Mouse (Mus musculus): ENCODE data around the gene L3mbtl2.

DNA sequence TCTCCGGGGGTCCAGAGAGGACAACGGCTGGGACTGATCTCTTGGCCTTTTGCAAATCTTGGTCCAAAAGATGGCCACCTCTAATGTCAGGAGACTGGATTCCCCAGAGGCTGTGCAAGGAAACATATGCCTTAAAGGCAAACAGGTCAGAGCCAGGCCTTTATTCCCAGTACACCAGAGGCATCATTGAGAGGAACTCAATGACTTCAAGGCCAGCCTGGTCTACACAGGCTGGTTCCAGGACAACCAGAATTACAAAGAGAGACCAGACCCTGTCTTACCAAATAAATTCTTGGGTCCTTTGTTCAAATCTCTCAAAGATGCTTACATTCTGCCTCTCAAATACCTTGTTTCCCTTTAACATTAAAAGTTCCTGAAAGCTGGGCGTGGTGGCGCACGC lies 58.7 kb downstream of the L3mbtl2 start:
- TF ChIP-seq POLR2A (IDR thresholded peaks at IDR 0.05; ENCODE audit: control insufficient read depth in 1 of 2, insufficient read depth in 1 of 2, low read depth in 1 of 2, low read length in 2 of 2, poor library complexity in 1 of 2) (no peak), CTCF (IDR thresholded peaks at IDR 0.05 in 2 of 3, conservative IDR thresholded peaks at IDR 0.05 in 1 of 3; ENCODE audit: control insufficient read depth in 1 of 3, insufficient read depth in 1 of 3, low read depth in 2 of 3, low read length in 3 of 3, poor library complexity in 1 of 3, severe bottlenecking in 1 of 3) (no peak), EP300 (IDR thresholded peaks at IDR 0.05; ENCODE audit: low read depth in 1 of 2, low read length in 2 of 2) (no peak), ZNF384 (IDR thresholded peaks at IDR 0.05; ENCODE audit: low read depth, low read length) (no peak), SIN3A (IDR thresholded peaks at IDR 0.05; ENCODE audit: low read length) (no peak), ELF1 (IDR thresholded peaks at IDR 0.05; ENCODE audit: low read depth, low read length) (no peak)
